Mouse (Mus musculus): Measurements from ENCODE around the gene Ptpre. TPM values are rescaled to one million over a fixed set of nuclear protein-coding genes. Genes with fewer than 3 reads are reported as not detected.
"Not testable (repeated sequence)": the region's sequence is repeated elsewhere in the genome, so short reads cannot be mapped to it uniquely, and the experiment has no call there.

Gene Ptpre
- polyA plus RNA-seq, 1 experiment from 2014 or later, result 1.0 TPM

DNA sequence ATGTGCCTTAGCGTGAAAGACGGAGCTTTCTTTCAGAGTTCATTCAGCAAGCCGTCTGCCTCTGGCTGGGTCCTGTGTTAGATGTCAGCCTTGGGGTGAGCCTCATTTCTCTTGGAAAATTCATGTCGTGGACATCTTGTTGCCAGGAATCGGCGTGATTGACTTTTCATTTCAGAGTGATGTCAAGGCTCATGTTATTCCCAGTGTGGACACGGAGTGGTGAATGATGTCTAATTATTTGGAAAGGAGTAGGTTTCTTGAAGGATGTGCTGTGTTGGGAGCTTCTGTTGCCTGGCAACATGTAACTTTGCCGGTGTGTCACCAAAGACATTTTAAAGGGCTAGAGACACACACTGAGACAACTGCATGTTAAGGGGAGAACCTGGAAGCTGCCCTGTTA is 77.6 kb downstream of the Ptpre start:
- DNase-seq (ENCODE audit: low spot score) (no peak), ATAC-seq (replicated peaks; ENCODE audit: insufficient number of reproducible peaks, low FRiP score, low TSS enrichment, low read depth) (no peak)
- Histone ChIP-seq H3K4me3 (ENCODE audit: low read depth, low read length) (no peak overlapping the region), H3K36me3 (replicated peaks; ENCODE audit: control insufficient read depth, insufficient read depth, low read depth, low read length) (no peaks in the 10 kb centered on the region), H3K4me2 (ENCODE audit: low read depth, low read length) (no peak overlapping the region), H3K4me1 (ENCODE audit: control insufficient read depth, insufficient read depth, low read length) (no peaks in the 10 kb centered on the region), H3K27me3 (ENCODE audit: control insufficient read depth, insufficient read depth, low read length) (no peaks in the 10 kb centered on the region), H3K9ac (replicated peaks; ENCODE audit: low read length) (no peak overlapping the region), H3K27ac (replicated peaks; ENCODE audit: low read depth, low read length) (no peak overlapping the region), H3K9me3 (replicated peaks; ENCODE audit: control insufficient read depth, low read length) (no peaks in the 10 kb centered on the region)
- WGBS, result 88% methylated on average over 8 of the region's 8 CpGs

DNA sequence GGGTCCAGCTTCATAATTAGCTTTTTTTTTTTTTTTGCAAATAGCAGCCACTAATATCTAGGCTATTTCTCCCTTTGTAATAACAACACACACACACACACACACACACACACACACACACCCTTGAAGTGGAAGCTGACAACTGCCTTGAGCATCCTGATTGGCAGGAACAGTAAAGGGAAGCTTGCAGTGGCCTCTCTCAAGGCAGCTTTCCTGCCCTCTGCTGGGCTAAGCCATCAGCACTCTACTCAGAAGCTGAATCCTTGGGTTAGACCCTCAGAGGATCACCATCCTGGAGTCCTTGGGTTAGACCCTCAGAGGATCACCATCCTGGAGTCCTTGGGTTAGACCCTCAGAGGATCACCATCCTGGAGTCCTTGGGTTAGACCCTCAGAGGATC is 79.2 kb downstream of the Ptpre start:
- H3K4me1 ChIP-seq (ENCODE audit: control insufficient read depth, insufficient read depth, low read length); H3K27ac ChIP-seq (replicated peaks; ENCODE audit: low read depth, low read length); H3K27me3 ChIP-seq (ENCODE audit: control insufficient read depth, insufficient read depth, low read length); H3K9me3 ChIP-seq (replicated peaks; ENCODE audit: control insufficient read depth, low read length); H3K4me3 ChIP-seq (ENCODE audit: low read depth, low read length); H3K4me2 ChIP-seq (ENCODE audit: low read depth, low read length); ATAC-seq (replicated peaks; ENCODE audit: insufficient number of reproducible peaks, low FRiP score, low TSS enrichment, low read depth); H3K9ac ChIP-seq (replicated peaks; ENCODE audit: low read length); DNase-seq (ENCODE audit: low spot score); H3K36me3 ChIP-seq (replicated peaks; ENCODE audit: control insufficient read depth, insufficient read depth, low read depth, low read length): not testable (repeated sequence)

DNA sequence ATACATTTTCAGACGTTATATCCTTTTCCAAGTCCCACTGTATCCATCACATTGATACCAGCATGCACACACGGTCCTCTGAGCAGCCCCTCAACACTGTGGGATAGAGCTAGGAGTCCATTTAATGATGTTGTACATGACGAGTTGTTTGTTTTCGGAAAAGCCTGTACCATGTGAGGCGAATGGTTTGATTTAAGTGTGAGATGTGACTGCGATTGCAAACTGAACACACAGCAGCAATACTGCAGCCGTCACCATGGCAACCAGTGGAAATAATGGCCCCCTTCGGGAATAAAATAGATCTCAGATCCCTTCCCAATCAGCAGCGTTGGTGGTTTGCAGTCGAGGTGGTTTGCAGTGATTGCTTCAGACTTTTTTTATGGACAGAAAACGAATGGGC is 80.5 kb downstream of the Ptpre start:
- no peaks in the 10 kb centered on the region; the same call in 1 of the 2 replicates for H3K27me3 ChIP-seq (ENCODE audit: control insufficient read depth, insufficient read depth, low read length)
- H3K9ac ChIP-seq (replicated peaks; ENCODE audit: low read length), result no peak overlapping the region
- H3K4me1 ChIP-seq (ENCODE audit: control insufficient read depth, insufficient read depth, low read length), result no peaks in the 10 kb centered on the region
- H3K9me3 ChIP-seq (replicated peaks; ENCODE audit: control insufficient read depth, low read length), result no peaks in the 10 kb centered on the region
- ATAC-seq (replicated peaks; ENCODE audit: insufficient number of reproducible peaks, low FRiP score, low TSS enrichment, low read depth) (no peak), DNase-seq (ENCODE audit: low spot score) (peak; percentile 43)
- 66% methylated on average over 11 of the region's 11 CpGs for WGBS
- no peak overlapping the region for H3K4me3 ChIP-seq (ENCODE audit: low read depth, low read length)
- H3K36me3 ChIP-seq (replicated peaks; ENCODE audit: control insufficient read depth, insufficient read depth, low read depth, low read length), result no peaks in the 10 kb centered on the region
- H3K27ac ChIP-seq (replicated peaks; ENCODE audit: low read depth, low read length), result no peak overlapping the region
- H3K4me2 ChIP-seq (ENCODE audit: low read depth, low read length), result no peak overlapping the region

DNA sequence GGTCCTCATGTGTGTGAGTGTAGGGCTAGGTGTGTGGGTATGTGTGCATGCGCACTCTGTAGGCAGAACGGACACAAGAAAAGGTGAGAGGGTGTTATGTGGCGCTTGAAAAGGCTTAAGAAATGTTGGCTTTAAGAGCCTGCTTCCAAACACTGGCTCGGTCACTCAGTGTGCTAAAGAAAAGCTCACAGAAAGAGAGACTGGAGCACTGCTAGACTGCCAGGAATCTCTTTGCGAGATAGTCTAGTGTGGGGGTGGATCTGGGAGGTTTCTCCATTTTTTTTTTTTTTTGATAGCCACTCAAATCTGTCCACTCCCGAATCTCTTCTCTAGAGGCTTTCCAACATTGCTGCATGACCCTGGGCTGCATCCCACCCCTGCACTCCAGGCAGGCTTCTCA is 84.4 kb downstream of the Ptpre start:
- H3K4me3 ChIP-seq (ENCODE audit: low read depth, low read length), result no peak overlapping the region
- no peak overlapping the region for H3K9ac ChIP-seq (replicated peaks; ENCODE audit: low read length)
- H3K27me3 ChIP-seq (ENCODE audit: control insufficient read depth, insufficient read depth, low read length), result no peaks in the 10 kb centered on the region; the same call in 1 of the 2 replicates
- DNase-seq (ENCODE audit: low spot score) (no peak), ATAC-seq (replicated peaks; ENCODE audit: insufficient number of reproducible peaks, low FRiP score, low TSS enrichment, low read depth) (no peak)
- 71% methylated on average over 6 of the region's 6 CpGs for WGBS
- H3K4me1 ChIP-seq (ENCODE audit: control insufficient read depth, insufficient read depth, low read length), result no peaks in the 10 kb centered on the region
- no peak overlapping the region for H3K27ac ChIP-seq (replicated peaks; ENCODE audit: low read depth, low read length)
- H3K9me3 ChIP-seq (replicated peaks; ENCODE audit: control insufficient read depth, low read length), result no peaks in the 10 kb centered on the region
- no peaks in the 10 kb centered on the region for H3K36me3 ChIP-seq (replicated peaks; ENCODE audit: control insufficient read depth, insufficient read depth, low read depth, low read length)
- no peak overlapping the region for H3K4me2 ChIP-seq (ENCODE audit: low read depth, low read length)

DNA sequence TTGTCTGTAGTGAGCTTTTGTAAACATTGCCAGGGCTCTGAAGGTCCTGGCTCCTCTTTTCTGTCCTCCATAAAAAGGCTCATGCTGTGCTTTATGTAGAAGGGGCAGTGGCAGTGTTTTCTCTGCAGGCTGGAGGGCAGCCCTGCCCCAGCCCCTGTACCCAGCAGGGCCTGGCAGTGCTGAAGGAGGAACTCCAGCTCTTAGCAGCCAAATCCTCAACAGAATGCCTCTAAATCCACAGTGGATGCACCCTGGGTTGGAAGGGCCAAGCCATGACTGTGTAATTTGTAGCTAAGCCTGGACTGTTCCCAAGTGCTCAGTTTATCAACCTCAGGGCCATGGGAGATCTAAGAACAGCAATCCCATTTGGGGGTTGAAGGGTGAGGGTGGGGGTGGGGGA is 85.0 kb downstream of the Ptpre start:
- Histone ChIP-seq H3K27ac (replicated peaks; ENCODE audit: low read depth, low read length) (no peak overlapping the region), H3K9ac (replicated peaks; ENCODE audit: low read length) (no peak overlapping the region), H3K4me3 (ENCODE audit: low read depth, low read length) (no peak overlapping the region), H3K36me3 (replicated peaks; ENCODE audit: control insufficient read depth, insufficient read depth, low read depth, low read length) (no peaks in the 10 kb centered on the region), H3K9me3 (replicated peaks; ENCODE audit: control insufficient read depth, low read length) (no peaks in the 10 kb centered on the region), H3K4me2 (ENCODE audit: low read depth, low read length) (no peak overlapping the region), H3K27me3 (ENCODE audit: control insufficient read depth, insufficient read depth, low read length) (no peaks in the 10 kb centered on the region; the same call in 1 of the 2 replicates), H3K4me1 (ENCODE audit: control insufficient read depth, insufficient read depth, low read length) (no peaks in the 10 kb centered on the region)
- DNase-seq (ENCODE audit: low spot score) (no peak), ATAC-seq (replicated peaks; ENCODE audit: insufficient number of reproducible peaks, low FRiP score, low TSS enrichment, low read depth) (no peak)

DNA sequence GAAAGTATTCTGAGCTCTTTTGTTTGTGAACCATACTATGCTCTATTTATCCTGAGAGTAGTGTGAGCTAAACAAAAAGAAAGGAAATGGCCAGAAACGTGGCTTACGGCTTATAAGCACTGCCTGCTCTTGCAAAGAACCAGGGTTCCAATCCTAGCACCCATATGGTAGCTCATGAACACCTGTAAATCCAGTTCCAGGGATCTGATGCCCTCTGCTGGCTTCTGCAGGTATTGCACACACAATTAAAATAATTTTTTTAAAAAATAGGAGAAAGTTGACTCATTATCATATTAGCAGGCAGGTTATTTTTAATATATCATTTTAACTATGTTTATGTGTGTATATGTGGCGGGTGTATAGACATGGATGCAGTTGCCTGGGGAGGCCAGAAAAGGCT is 87.6 kb downstream of the Ptpre start:
- Histone ChIP-seq H3K36me3 (replicated peaks; ENCODE audit: control insufficient read depth, insufficient read depth, low read depth, low read length) (no peaks in the 10 kb centered on the region), H3K4me3 (ENCODE audit: low read depth, low read length) (no peak overlapping the region), H3K27me3 (ENCODE audit: control insufficient read depth, insufficient read depth, low read length) (no peaks in the 10 kb centered on the region; the same call in 1 of the 2 replicates), H3K4me1 (ENCODE audit: control insufficient read depth, insufficient read depth, low read length) (no peaks in the 10 kb centered on the region), H3K9ac (replicated peaks; ENCODE audit: low read length) (no peak overlapping the region), H3K27ac (replicated peaks; ENCODE audit: low read depth, low read length) (no peak overlapping the region), H3K9me3 (replicated peaks; ENCODE audit: control insufficient read depth, low read length) (no peaks in the 10 kb centered on the region), H3K4me2 (ENCODE audit: low read depth, low read length) (no peak overlapping the region)
- 79% methylated on average over 3 of the region's 3 CpGs for WGBS
- ATAC-seq (replicated peaks; ENCODE audit: insufficient number of reproducible peaks, low FRiP score, low TSS enrichment, low read depth) (no peak), DNase-seq (ENCODE audit: low spot score) (no peak)

DNA sequence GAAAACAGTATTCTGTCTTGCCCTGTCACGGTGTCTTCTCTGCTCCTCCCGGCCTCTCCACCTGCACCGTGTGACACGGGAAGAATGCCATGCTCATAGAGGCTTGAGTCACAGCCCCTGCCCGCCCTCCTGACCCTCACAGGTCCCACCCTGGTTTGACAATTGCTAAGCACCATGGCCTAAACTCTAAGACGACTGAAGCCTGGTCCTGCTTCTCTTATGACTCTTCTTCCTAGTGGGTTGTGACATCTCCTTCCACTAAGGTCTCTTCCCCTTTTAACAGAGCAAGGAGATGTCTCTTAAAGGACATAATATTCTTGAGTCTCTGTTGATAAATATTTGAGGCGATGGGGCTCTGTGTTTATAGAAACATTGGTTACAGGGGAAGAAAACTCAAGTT is 91.1 kb downstream of the Ptpre start:
- Histone ChIP-seq H3K27ac (replicated peaks; ENCODE audit: low read depth, low read length) (no peak overlapping the region), H3K4me3 (ENCODE audit: low read depth, low read length) (no peak overlapping the region), H3K9ac (replicated peaks; ENCODE audit: low read length) (no peak overlapping the region), H3K4me2 (ENCODE audit: low read depth, low read length) (no peak overlapping the region), H3K9me3 (replicated peaks; ENCODE audit: control insufficient read depth, low read length) (no peaks in the 10 kb centered on the region), H3K4me1 (ENCODE audit: control insufficient read depth, insufficient read depth, low read length) (no peaks in the 10 kb centered on the region), H3K27me3 (ENCODE audit: control insufficient read depth, insufficient read depth, low read length) (no peaks in the 10 kb centered on the region), H3K36me3 (replicated peaks; ENCODE audit: control insufficient read depth, insufficient read depth, low read depth, low read length) (no peaks in the 10 kb centered on the region)
- no peak for ATAC-seq (replicated peaks; ENCODE audit: insufficient number of reproducible peaks, low FRiP score, low TSS enrichment, low read depth)
- no peak for DNase-seq (ENCODE audit: low spot score)
- WGBS, result 77% methylated on average over 7 of the region's 7 CpGs

DNA sequence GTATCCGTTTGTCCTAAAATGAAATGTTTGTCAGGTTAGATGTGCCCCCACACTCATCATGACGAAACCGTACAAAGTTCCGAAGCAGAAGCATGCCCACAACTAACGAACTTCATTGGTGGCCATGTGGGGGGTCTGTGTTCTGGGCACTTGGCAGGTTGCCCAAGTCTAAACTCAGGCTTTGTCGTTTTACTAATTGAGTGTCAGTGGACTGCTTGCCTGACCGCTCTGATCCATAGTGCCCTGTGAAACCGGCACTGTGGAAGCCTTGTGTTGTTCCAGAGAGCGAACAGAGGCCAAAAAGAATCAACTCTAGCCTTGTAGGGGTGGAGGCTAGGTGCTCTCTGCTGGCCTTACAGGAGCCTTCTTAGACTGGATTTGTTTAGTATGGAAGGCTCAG is 91.7 kb downstream of the Ptpre start:
- no peak overlapping the region for H3K9ac ChIP-seq (replicated peaks; ENCODE audit: low read length)
- H3K9me3 ChIP-seq (replicated peaks; ENCODE audit: control insufficient read depth, low read length), result no peaks in the 10 kb centered on the region
- ATAC-seq (replicated peaks; ENCODE audit: insufficient number of reproducible peaks, low FRiP score, low TSS enrichment, low read depth) (no peak), DNase-seq (ENCODE audit: low spot score) (no peak)
- H3K4me1 ChIP-seq (ENCODE audit: control insufficient read depth, insufficient read depth, low read length), result no peaks in the 10 kb centered on the region
- no peak overlapping the region for H3K27ac ChIP-seq (replicated peaks; ENCODE audit: low read depth, low read length)
- no peaks in the 10 kb centered on the region for H3K36me3 ChIP-seq (replicated peaks; ENCODE audit: control insufficient read depth, insufficient read depth, low read depth, low read length)
- no peak overlapping the region for H3K4me3 ChIP-seq (ENCODE audit: low read depth, low read length)
- WGBS, result 72% methylated on average over 9 of the region's 9 CpGs
- H3K4me2 ChIP-seq (ENCODE audit: low read depth, low read length), result no peak overlapping the region
- no peaks in the 10 kb centered on the region for H3K27me3 ChIP-seq (ENCODE audit: control insufficient read depth, insufficient read depth, low read length)

Measured in embryonic facial prominence, embryonic 11.5 days (tissue).